Mouse (Mus musculus): ENCODE data around the gene Scnn1b.

GRCm38 (mm10) chr7:121835392-121835791 is 29.4 kb upstream of the Scnn1b start:
- TF ChIP-seq CTCF (IDR thresholded peaks at IDR 0.05; ENCODE audit: low read depth), result peak; percentile 36; the same call in 1 of the 2 replicates
- TF ChIP-seq EP300 (IDR thresholded peaks at IDR 0.05; ENCODE audit: low read depth), result no peak
